Mouse (Mus musculus) CD4-positive helper T cell, adult 2 months (primary cell): ENCODE measurements at regions not wholly inside any gene's neighbourhood (a gene's known extent, or its start where the extent isn't known, plus 50 kb on each side); places are given as distances from the start of the nearest gene placed in this dataset.
A peak's percentile ranks its signal among the peaks of the same experiment; 100 is the strongest.

Experiments
- DNase-seq: peaks from one replicate; pipeline ENCODE4 v3.0.0-alpha.2; 2012; ENCODE audit warnings: low read depth, missing footprints, low spot score

DNA sequence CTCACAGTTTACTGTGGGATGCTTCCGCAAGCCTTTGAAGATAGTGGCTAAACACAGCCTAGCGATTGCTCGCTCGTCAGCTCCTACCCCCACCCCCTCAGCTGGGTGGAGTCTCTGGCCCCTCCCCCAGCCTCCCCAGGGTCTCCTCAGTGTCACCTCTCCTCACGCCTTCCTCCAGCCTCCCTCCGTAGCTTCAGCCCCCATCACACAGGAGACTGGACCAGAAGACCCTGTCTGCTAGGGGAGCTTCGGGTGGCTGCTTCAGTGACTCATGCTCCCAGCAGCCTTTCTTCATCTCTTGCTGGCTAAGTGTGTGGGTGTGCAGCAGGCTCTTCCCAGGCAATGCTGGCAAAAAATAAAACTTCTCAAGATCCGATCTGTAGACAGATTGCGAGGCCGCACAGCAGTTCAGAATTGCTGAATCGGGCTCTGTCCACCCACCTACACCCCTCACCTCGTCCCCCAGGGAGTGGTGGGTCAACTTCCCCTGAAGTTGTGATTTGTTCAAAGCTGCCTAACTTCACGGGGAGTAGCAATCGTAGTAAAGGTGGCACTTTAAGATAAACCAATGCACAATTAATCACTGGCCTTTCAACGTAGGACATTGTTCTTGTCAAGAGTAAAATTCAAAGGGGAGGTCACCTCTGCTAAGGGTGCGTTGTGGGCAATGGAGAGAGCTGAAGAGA lies 61.2 kb upstream of the Ankrd28 start:
- peak; percentile 26 for DNase-seq

DNA sequence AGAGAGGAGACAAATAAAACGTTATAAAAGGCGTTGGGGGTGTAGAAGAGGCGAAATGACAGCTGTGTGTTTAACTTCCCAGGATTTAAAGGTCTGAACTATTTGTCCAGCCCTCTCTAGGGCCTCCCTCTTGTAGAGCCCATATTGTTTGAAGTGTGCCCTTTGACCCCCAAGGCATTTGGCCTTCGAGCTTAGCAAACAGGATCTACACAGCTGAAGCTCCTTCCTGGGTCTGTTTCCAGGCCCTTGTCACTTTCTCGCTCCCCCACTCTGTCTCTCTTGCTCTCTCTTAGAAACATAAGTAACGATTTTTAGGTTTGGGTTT lies 61.7 kb upstream of the Ankrd28 start:
- no peak for DNase-seq

DNA sequence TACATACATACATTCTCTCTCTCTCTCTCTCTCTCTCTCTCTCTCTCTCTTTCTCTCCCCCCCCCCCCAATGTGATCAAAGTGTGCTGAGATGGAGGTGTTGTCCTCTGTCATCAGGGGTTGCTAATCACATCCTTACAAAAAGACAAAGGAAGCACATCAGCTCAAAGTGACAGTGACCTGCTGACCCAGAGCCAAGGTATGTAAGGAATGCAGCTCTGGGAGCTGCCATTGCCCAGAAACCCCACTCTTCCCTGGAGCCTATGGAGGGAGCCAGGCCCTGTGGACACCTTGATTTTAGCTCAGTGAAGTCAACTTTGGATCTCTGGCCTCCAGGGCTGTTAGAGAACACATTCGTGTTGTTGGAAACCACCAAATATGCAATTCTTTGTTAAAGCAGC lies 66.0 kb upstream of the Ankrd28 start:
- no peak for DNase-seq

- DNase-seq, result no peak
Observed at GRCm38 (mm10) chr14:31899504-31899903, 69.1 kb upstream of the Ankrd28 start.

DNA sequence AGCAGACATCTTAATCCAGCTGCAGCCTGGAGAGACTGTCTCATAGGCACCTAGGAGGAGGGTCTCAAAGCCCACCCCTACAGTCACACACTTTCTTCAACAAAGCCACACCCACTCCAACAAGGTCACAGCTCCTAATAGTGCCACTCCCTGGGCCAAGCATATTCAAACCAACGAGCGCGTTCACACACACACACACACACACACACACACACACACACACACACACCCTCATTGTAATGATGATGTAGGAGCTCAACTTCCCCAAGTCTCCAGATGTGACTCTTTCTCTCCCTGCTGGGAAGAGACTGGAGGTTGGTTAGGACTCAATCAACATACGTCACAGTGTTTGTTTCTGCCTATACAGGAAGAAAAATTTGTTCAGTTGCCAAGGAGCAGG lies 69.5 kb upstream of the Ankrd28 start:
- DNase-seq, result no peak

GRCm38 (mm10) chr14:31901901-31902300 lies 71.5 kb upstream of the Ankrd28 start:
- no peak for DNase-seq

DNA sequence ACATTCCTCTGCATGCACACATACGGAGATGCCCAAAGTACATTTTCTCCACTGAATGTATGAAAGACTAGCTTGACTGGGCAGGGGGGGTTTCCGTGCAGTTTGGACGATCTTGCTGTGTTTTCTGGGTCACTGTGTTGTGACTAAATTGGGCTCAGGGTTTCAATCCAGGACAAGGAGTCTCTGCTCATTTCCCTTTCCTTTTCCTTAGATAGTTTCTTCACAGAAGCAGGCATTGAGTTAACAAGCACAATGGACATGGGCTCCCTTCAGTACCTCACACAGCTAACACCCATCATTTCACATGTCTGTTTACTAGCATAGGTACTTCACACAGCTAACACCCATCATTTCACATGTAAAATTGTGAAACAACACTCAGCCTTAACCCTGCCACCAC lies 73.2 kb upstream of the Ankrd28 start:
- DNase-seq, result no peak

- DNase-seq, result no peak
Observed at GRCm38 (mm10) chr14:31908591-31908990, 78.1 kb upstream of the Ankrd28 start.

- DNase-seq, result no peak
Observed at GRCm38 (mm10) chr14:31909291-31909690, 78.8 kb upstream of the Ankrd28 start.

- DNase-seq, result no peak
Observed at GRCm38 (mm10) chr14:31910809-31911208, 80.4 kb upstream of the Ankrd28 start.

DNA sequence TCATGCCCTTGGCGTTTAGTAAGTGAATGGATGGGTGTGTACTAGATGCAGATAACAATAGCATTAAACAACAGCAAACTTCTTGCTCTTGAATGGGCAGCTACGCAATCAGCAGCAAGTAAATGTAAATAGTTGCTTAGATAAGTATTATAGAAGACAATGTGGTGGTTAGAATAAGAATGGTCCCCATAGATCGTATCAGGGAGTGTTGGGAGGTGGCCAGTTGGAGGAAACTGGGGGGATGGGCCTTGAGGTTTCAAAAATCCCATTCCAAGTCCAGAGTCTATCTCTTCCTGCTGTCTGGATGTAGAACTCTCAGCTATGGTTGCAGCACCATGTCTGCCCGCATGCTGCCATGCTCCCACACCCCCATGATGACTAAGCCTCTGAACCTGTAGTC lies 88.0 kb upstream of the Ankrd28 start:
- no peak for DNase-seq

GRCm38 (mm10) chr14:31918921-31919320 lies 88.5 kb upstream of the Ankrd28 start:
- no peak for DNase-seq

DNA sequence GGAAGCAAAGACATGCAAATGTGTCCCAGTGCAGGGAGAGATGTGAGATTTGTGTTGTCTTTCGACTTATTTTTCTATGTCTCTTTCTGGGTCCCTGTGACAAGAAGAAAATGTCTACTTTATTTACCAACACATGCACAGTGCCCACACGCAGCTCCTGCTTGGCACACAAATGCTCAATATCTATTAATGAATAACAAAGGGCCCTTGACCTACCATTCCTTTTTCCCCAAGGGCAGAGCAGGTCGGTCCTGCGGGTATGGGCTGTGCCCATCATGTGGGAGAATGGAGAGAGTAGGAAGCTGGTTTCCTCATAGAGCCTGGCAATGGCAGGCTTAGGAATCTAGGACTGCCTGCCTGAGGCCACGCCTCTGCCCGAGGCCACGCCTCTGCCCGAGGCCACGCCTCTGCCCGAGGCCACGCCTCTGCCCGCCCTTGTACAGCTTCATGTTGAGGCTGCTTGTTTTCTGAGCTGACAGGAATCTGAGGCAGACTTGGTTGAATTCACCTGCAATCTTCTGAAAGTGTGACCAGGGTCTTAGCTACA lies 98.8 kb upstream of the Ankrd28 start:
- no peak for DNase-seq

DNA sequence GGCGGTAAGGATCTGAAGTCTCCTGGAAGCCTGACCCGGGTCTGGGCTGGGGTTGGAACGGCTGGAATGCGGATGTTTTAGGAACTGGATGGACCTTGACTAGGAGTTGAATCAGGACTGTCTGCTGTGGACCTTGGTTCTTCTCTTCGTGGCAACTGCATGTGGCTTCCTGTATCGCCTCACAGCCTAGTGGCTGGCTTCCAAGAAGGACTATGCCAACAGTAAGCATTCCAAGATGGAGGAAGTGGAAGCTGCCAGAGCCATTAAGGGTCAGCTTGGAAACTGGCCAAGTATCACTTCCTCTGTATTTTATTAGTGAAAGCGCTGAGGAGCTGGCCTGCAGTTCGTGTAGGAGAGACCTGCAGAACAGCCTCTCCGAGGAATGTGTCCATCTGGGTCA lies 98.4 kb upstream of the Galnt15 start:
- no peak for DNase-seq

GRCm38 (mm10) chr14:31931971-31932370 lies 96.8 kb upstream of the Galnt15 start:
- DNase-seq, result no peak

- DNase-seq, result no peak
Observed at GRCm38 (mm10) chr14:31933441-31933840, 95.3 kb upstream of the Galnt15 start.

DNA sequence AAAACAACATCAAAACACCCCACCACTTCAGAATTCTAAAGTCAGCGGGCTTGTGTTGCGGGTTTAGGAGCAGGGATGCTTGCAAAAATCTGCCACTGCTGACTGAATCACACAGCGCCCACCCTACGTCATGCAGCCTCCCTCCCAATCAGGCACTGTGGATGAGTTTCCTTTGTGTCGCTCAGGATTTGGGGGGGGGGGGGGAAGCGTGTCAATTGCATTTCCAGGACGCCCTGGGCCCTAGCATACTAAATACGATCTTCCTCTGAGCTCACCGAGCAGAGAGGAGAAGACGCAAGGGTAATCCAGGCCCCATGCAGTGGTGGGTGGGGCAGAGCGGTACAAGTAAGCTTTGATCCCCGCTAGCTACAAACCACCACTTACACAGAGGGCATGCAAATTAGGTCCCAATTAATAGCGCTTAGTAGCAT lies 94.9 kb upstream of the Galnt15 start:
- peak; percentile 23 for DNase-seq

DNA sequence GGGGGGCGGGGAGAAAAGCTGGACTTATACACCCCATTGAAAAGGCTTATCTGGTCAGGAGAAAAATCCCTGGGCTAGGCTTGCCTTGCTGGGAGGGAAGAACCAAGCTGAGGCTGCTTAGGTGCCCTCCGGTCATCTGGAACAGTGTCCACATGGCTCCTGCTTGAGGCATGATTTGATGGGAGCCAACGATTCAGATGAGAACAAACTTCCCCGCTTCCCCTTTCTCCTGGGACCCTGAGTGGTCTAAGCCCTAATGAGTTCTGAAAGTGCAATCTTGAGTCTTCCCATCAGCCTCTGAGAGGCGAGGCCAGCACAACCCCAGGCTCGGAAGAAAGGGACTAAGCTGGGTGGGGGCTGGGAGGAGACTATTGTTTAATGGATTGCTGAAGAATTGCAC lies 94.5 kb upstream of the Galnt15 start:
- DNase-seq, result no peak

DNA sequence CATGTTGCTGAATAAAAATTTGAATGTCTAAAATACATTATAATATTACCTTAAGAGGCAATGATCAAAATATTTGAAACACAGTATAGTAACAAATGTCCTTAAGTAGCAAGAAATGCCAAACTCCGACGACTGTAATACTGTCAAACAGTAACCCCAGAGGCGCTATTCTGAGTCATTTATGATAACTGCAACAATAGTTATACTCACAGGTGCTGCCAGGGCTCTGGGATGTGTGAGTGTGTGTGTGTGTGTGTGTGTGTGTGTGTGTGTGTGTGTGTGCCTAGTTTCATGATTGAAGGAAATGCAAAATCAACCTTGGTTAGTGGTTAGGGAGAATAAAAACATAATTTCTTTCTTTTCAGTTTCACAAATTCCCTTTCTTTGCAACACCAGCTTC lies 94.0 kb upstream of the Galnt15 start:
- peak; percentile 24 for DNase-seq

- no peak for DNase-seq
Observed at GRCm38 (mm10) chr14:31935411-31935810, 93.4 kb upstream of the Galnt15 start.

GRCm38 (mm10) chr14:31936581-31936980 lies 92.2 kb upstream of the Galnt15 start:
- DNase-seq, result no peak

GRCm38 (mm10) chr14:31940900-31941299 lies 87.9 kb upstream of the Galnt15 start:
- DNase-seq, result no peak

- DNase-seq, result peak; percentile 14
Observed at GRCm38 (mm10) chr14:31942266-31942960, 86.4 kb upstream of the Galnt15 start.
